Mouse (Mus musculus) spleen, adult 2 months (tissue): Measurements from ENCODE around the gene Clp1. TPM values are rescaled to one million over a fixed set of nuclear protein-coding genes. Genes with fewer than 3 reads are reported as not detected.
"Not testable (repeated sequence)": the region's sequence is repeated elsewhere in the genome, so short reads cannot be mapped to it uniquely, and the experiment has no call there.

Experiments used
- DNase-seq, 2 experiments: peaks; one replicate each; pipeline versions ENCODE4 v3.0.0 to v3.0.0-alpha.2; 2012 to 2021; ENCODE audit warnings: low spot score in 2 of 2, low read depth in 1 of 2
- H3K27ac ChIP-seq: fragments of 200-500 bp; 2 replicates; pipeline ENCODE4 v1.5.1; 2012; ENCODE audit warnings: low read length, inconsistent platforms; ENCODE audit not compliant: insufficient read depth
- H3K27me3 ChIP-seq: fragments of 200-500 bp; 2 replicates; pipeline ENCODE4 v1.6.1; 2012; ENCODE audit warnings: mild to moderate bottlenecking, moderate library complexity, low read length, inconsistent platforms; ENCODE audit not compliant: control insufficient read depth, insufficient read depth
- H3K36me3 ChIP-seq: fragments of 200-500 bp; 2 replicates; pipeline ENCODE4 v1.6.1; 2012; ENCODE audit warnings: mild to moderate bottlenecking, low read length, inconsistent platforms; ENCODE audit not compliant: control insufficient read depth, insufficient read depth
- H3K4me1 ChIP-seq: fragments of 200-500 bp; 2 replicates; pipeline ENCODE4 v1.6.1; 2011; ENCODE audit warnings: inconsistent platforms; ENCODE audit not compliant: control insufficient read depth, insufficient read depth, insufficient read length
- H3K4me3 ChIP-seq: fragments of 200-500 bp; 2 replicates; pipeline ENCODE4 v1.5.1; 2011; ENCODE audit warnings: mild to moderate bottlenecking, inconsistent platforms; ENCODE audit not compliant: insufficient read depth, insufficient read length; ENCODE audit errors: extremely low read depth
- CTCF ChIP-seq: fragments of 200-500 bp; IDR thresholded peaks from 2 replicates; pipeline ENCODE4 v1.5.1; 2011; ENCODE audit warnings: mild to moderate bottlenecking, inconsistent platforms; ENCODE audit not compliant: insufficient read depth, insufficient read length, insufficient replicate concordance; ENCODE audit errors: extremely low read depth
- POLR2A ChIP-seq: fragments of 200-500 bp; IDR thresholded peaks from 2 replicates; pipeline ENCODE4 v1.6.1; 2011; ENCODE audit warnings: low read depth, low read length, inconsistent platforms
- WGBS: fragments of 180-500 bp; shearing (Covaris S2); methylation state at CpG from one replicate; pipeline ENCODE4 v1.1.7; 2018; 5-methylcytosine and 5-hydroxymethylcytosine counted together
- polyA plus RNA-seq: library from polyadenylated mRNA; depleted of rRNA; stranded (reverse); fragments of >200 nt; gene quantifications from 2 replicates; pipeline ENCODE4 v1.2.3, GENCODE M21; 2012

Clp1 gene
- polyA plus RNA-seq, 1 experiment, result 12.8 TPM

DNA sequence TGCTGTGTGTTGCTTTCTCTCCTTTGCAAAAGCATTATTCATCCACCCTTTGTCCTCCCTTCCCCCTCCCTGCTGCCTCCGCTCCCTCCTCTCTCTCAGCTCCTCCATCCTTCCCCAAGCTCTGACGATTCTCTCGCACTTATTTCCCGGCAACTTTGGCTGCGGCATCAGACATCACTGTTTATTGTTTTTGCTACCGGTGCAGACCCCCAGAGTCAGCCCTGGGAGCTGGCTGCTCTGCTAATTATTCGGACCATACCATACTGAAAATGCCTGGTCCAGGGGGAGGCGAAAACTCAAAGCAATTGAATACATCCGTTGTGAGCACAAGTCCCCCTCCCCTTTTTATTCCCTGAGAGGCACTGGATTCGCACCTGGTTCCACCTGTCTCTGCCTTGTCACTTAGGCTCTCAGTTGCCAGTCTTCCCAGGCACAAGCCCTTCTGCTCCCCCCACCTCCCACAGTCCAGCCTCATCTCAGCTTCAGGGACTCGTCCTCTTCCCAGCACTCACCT, 7.3 kb upstream of the Clp1 start:
- Histone ChIP-seq H3K4me1 (no peaks in the 10 kb centered on the region; the same call in 1 of the 2 replicates), H3K27ac (no peak overlapping the region; the same call in 1 of the 2 replicates), H3K36me3 (no peaks in the 10 kb centered on the region), H3K4me3 (no peak overlapping the region; the same call in 1 of the 2 replicates), H3K27me3 (peaks cover 8% of the 10 kb centered on the region; the same call in 1 of the 2 replicates)
- 7% methylated on average over 11 of the region's 11 CpGs for WGBS
- DNase-seq, result no peak
- TF ChIP-seq CTCF, result no peak
- no peak for TF ChIP-seq POLR2A

DNA sequence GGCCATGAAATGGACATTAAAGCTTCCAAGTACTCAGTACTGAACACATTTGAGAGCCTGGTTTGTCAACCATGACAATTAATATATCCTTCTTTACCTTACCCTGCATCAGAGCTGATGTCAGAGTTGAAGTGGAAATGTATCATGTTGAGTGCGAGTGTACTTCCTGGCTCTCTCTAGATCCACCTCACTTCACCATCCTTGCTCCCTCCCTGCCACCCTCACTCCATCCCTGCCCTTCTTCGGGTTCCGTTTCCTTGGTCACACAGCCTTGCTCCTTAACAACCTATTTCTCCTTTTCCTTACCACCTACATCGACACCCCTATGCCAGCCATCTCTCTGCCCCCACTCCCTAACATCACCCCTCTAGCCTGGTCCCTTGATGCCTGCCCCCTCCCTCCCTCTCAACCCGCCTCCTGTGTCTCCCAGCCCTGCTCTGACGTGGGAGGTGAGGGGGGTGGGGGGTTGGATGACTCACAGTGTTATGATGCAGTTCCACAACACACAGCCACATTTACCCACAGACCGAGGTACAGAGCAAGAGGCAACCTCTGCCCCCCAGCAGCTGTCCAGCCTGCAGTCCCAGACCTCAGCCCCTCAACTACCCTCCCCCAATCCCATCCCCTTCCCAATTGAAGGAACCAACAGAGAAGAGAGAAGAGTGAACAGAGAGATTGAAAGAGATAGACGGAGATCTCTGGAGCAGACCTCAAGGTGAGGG, 6.6 kb upstream of the Clp1 start, which contains the start of gene Ypel4:
Ypel4 (plus strand) TSS at position 480 of the 722 bp plus-strand sequence.
- no peaks in the 10 kb centered on the region; the same call in 1 of the 2 replicates for H3K4me1 ChIP-seq
- H3K4me3 ChIP-seq, result no peak within 1 kb of the TSS; the same call in 1 of the 2 replicates
- WGBS, result 4% methylated on average over 8 of the region's 8 CpGs

DNA sequence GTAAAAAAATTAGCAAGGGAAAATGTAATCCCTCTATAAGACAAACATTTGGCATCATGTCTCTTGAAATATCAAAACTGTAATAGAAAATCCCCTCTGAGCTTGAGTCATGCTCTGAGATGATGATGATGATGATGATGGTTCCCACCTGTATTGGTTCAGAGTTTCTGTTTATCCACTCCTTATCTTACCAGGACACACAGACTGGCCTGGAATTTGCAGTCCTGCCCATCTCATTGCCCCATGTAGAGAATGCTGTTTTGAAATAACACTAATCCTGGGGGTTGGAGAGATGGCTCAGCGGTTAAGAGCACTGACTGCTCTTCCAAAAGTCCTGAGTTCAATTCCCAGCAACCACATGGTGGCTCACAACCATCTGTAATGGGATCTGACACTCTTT, 5.2 kb upstream of the Clp1 start:
- DNase-seq, result no peak
- H3K4me3 ChIP-seq, result no peak overlapping the region
- H3K27ac ChIP-seq, result no peak overlapping the region
- H3K36me3 ChIP-seq, result no peaks in the 10 kb centered on the region
- no peak for TF ChIP-seq POLR2A
- no peak for TF ChIP-seq CTCF
- peaks cover 6% of the 10 kb centered on the region; the same call in 1 of the 2 replicates for H3K27me3 ChIP-seq
- 86% methylated on average over 1 of the region's 1 CpGs for WGBS
- H3K4me1 ChIP-seq, result no peaks in the 10 kb centered on the region; the same call in 1 of the 2 replicates

More for the DNA sequence above, 6.6 kb upstream of the Clp1 start, which contains the start of gene Ypel4:
- no peak for DNase-seq
- TF ChIP-seq CTCF (no peak), POLR2A (no peak)
- no peaks in the 10 kb centered on the region for H3K36me3 ChIP-seq
- H3K27me3 ChIP-seq, result peaks cover 8% of the 10 kb centered on the region; the same call in 1 of the 2 replicates
- peak within 1 kb of the TSS; percentile 1; the same call in 1 of the 2 replicates for H3K27ac ChIP-seq

DNA sequence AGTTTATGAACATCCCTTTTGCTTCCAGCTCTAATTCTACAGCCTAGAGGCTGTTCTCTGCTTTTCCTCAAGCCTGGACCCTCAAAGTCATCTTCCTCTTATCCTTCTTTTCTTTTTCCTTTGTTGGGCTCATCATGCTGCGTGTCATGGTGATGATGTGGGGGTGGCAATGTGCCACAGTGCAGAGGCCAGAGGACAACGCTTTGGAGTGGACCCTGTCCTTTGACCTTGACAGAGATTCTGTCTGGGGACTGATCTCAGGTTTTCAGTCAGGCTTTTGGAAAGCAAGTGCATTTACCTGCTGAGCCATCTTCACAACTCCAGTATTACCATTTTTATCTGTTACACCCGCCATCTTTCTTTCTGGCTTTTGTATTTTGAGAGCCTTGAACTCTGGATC, 4.1 kb upstream of the Clp1 start:
- Histone ChIP-seq H3K27ac (no peak overlapping the region), H3K27me3 (peaks cover 5% of the 10 kb centered on the region; the same call in 1 of the 2 replicates)
- WGBS, result 94% methylated on average over 3 of the region's 3 CpGs

GRCm38 (mm10) chr2:84728191-84728590, 1.0 kb upstream of the Clp1 start:
- peaks cover 13% of the 10 kb centered on the region for H3K36me3 ChIP-seq
- not testable (repeated sequence) for H3K4me1 ChIP-seq, H3K27ac ChIP-seq, H3K4me3 ChIP-seq, DNase-seq, H3K27me3 ChIP-seq
- WGBS, result 90% methylated on average over 5 of the region's 5 CpGs

More for the DNA sequence above, 4.1 kb upstream of the Clp1 start:
- H3K36me3 ChIP-seq, result no peaks in the 10 kb centered on the region
- TF ChIP-seq CTCF (no peak), POLR2A (no peak)
- H3K4me3 ChIP-seq, result no peak overlapping the region
- no peak for DNase-seq
- H3K4me1 ChIP-seq, result no peaks in the 10 kb centered on the region; the same call in 1 of the 2 replicates

DNA sequence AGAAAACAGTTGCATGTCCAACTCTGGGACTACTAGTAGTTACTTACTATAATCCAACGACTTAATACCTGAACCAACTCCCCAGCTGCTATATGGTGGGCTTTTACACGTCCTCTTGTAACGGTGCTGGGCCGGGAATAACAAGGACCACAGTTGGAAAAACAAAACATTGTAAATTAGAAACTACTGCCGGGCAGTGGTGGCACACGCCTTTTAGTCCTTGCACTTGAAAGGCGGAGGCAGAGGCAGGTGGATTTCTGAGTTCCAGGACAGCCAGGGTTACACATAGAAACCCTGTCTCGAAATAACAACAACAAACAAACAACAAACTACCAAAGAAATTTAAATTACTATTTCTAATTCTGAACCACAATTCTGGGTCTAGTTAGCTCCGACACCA, 434 bp downstream of the Clp1 start:
- 2% methylated on average over 9 of the region's 9 CpGs for WGBS
- TF ChIP-seq CTCF, result no peak
- TF ChIP-seq POLR2A, result no peak
- DNase-seq, result no peak
- H3K4me1 ChIP-seq, result peaks cover 7% of the 10 kb centered on the region
- H3K27ac ChIP-seq, result peak overlapping the region; percentile 36; the same call in 1 of the 2 replicates
- H3K36me3 ChIP-seq, result peaks cover 14% of the 10 kb centered on the region
- no peaks in the 10 kb centered on the region for H3K27me3 ChIP-seq
- H3K4me3 ChIP-seq, result peak overlapping the region; percentile 80

DNA sequence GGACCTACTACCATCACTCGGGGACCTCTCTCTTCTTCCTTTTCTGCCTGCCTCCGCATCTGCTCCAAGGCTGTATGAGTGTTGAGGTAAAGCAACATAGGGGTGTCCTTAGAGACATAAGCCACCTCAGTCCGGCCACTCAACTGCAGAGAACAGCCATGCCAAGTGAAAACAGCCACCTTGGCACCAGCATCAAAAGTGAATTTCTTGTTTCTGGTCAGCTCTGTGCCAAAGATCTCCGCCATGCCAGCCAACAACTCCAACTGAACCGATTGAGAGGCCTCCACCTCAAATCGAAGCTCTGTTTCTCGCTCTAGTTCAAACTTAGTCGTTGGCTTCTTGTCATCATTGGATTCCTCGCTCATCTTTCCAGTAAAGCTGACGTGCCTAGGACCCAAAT, 1.4 kb downstream of the Clp1 start:
- DNase-seq, result no peak
- H3K4me3 ChIP-seq, result no peak overlapping the region
- peaks cover 7% of the 10 kb centered on the region for H3K4me1 ChIP-seq
- TF ChIP-seq POLR2A, result no peak
- TF ChIP-seq CTCF, result no peak
- peaks cover 15% of the 10 kb centered on the region for H3K36me3 ChIP-seq
- 88% methylated on average over 10 of the region's 10 CpGs for WGBS
- no peaks in the 10 kb centered on the region for H3K27me3 ChIP-seq
- H3K27ac ChIP-seq, result no peak overlapping the region
